Mouse (Mus musculus): ENCODE results near the gene Ext2. TPM values are rescaled to one million over a fixed set of nuclear protein-coding genes. Genes with fewer than 3 reads are reported as not detected.

Gene Ext2
- total RNA-seq, 1 experiment from 2014 or later, result 28.7 TPM

- ATAC-seq (replicated peaks; ENCODE audit: low read depth, poor library complexity, severe bottlenecking), result no peak
Observed at GRCm38 (mm10) chr2:93746162-93746561, 76.2 kb downstream of the Ext2 start.

- ATAC-seq (replicated peaks; ENCODE audit: low read depth, poor library complexity, severe bottlenecking), result no peak
Observed at GRCm38 (mm10) chr2:93745741-93746140, 76.6 kb downstream of the Ext2 start.

GRCm38 (mm10) chr2:93744346-93745229, 77.8 kb downstream of the Ext2 start:
- ATAC-seq (replicated peaks; ENCODE audit: low read depth, poor library complexity, severe bottlenecking), result no peak

- ATAC-seq (replicated peaks; ENCODE audit: low read depth, poor library complexity, severe bottlenecking), result no peak
Observed at GRCm38 (mm10) chr2:93741700-93742099, 80.7 kb downstream of the Ext2 start.

- ATAC-seq (replicated peaks; ENCODE audit: low read depth, poor library complexity, severe bottlenecking), result no peak
Observed at GRCm38 (mm10) chr2:93739044-93739569, 83.3 kb downstream of the Ext2 start.

GRCm38 (mm10) chr2:93737146-93737545, 85.2 kb downstream of the Ext2 start:
- ATAC-seq (replicated peaks; ENCODE audit: low read depth, poor library complexity, severe bottlenecking), result no peak

- no peak for ATAC-seq (replicated peaks; ENCODE audit: low read depth, poor library complexity, severe bottlenecking)
Observed at GRCm38 (mm10) chr2:93732658-93733057, 89.7 kb downstream of the Ext2 start.

GRCm38 (mm10) chr2:93729585-93729984, 92.8 kb downstream of the Ext2 start:
- ATAC-seq (replicated peaks; ENCODE audit: low read depth, poor library complexity, severe bottlenecking), result no peak

GRCm38 (mm10) chr2:93723138-93723744, 99.1 kb downstream of the Ext2 start:
- no peak for ATAC-seq (replicated peaks; ENCODE audit: low read depth, poor library complexity, severe bottlenecking)

GRCm38 (mm10) chr2:93720956-93721355, 101.4 kb downstream of the Ext2 start:
- ATAC-seq (replicated peaks; ENCODE audit: low read depth, poor library complexity, severe bottlenecking), result no peak

GRCm38 (mm10) chr2:93719792-93720675, 102.3 kb downstream of the Ext2 start:
- no peak for ATAC-seq (replicated peaks; ENCODE audit: low read depth, poor library complexity, severe bottlenecking)

GRCm38 (mm10) chr2:93713267-93713666, 109.1 kb downstream of the Ext2 start:
- ATAC-seq (replicated peaks; ENCODE audit: low read depth, poor library complexity, severe bottlenecking), result no peak

GRCm38 (mm10) chr2:93711460-93711859, 110.9 kb downstream of the Ext2 start:
- ATAC-seq (replicated peaks; ENCODE audit: low read depth, poor library complexity, severe bottlenecking), result no peak

- ATAC-seq (replicated peaks; ENCODE audit: low read depth, poor library complexity, severe bottlenecking), result no peak
Observed at GRCm38 (mm10) chr2:93709696-93710095, 112.7 kb downstream of the Ext2 start.

GRCm38 (mm10) chr2:93709241-93709640, 113.1 kb downstream of the Ext2 start:
- no peak for ATAC-seq (replicated peaks; ENCODE audit: low read depth, poor library complexity, severe bottlenecking)

- no peak for ATAC-seq (replicated peaks; ENCODE audit: low read depth, poor library complexity, severe bottlenecking)
Observed at GRCm38 (mm10) chr2:93706825-93707224, 115.5 kb downstream of the Ext2 start.

GRCm38 (mm10) chr2:93706407-93706806, 116.0 kb downstream of the Ext2 start:
- no peak for ATAC-seq (replicated peaks; ENCODE audit: low read depth, poor library complexity, severe bottlenecking)

- ATAC-seq (replicated peaks; ENCODE audit: low read depth, poor library complexity, severe bottlenecking), result no peak
Observed at GRCm38 (mm10) chr2:93704195-93704594, 118.2 kb downstream of the Ext2 start.

GRCm38 (mm10) chr2:93702936-93703926, 119.1 kb downstream of the Ext2 start:
- ATAC-seq (replicated peaks; ENCODE audit: low read depth, poor library complexity, severe bottlenecking), result no peak
